Mouse (Mus musculus): ENCODE measurements around the gene Gpr141. TPM values are rescaled to one million over a fixed set of nuclear protein-coding genes. Genes with fewer than 3 reads are reported as not detected.

The Gpr141 gene
- polyA plus RNA-seq (2016; fragmentation: Nextera tagmentation; extraction: Ambion mirVana), result 0.09 and 0.19 TPM in 2 replicates

GRCm38 (mm10) chr13:19824071-19824470, at the start of gene Gpr141:
TSS of gene Gpr141 (minus strand) at chr13:19824257.
- Histone ChIP-seq H3K36me3 (replicated peaks) (no peaks in the 10 kb centered on the region), H3K4me1 (no peaks in the 10 kb centered on the region), H3K4me3 (no peak within 1 kb of the TSS), H3K27me3 (replicated peaks; ENCODE audit: low read depth, poor library complexity, severe bottlenecking) (no peaks in the 10 kb centered on the region), H3K9me3 (no peaks in the 10 kb centered on the region), H3K27ac (replicated peaks) (no peak within 1 kb of the TSS)
- no peak for DNase-seq (ENCODE audit: low spot score)
- 56% methylated on average over 3 of the region's 3 CpGs for whole genome bisulfite sequencing

DNA sequence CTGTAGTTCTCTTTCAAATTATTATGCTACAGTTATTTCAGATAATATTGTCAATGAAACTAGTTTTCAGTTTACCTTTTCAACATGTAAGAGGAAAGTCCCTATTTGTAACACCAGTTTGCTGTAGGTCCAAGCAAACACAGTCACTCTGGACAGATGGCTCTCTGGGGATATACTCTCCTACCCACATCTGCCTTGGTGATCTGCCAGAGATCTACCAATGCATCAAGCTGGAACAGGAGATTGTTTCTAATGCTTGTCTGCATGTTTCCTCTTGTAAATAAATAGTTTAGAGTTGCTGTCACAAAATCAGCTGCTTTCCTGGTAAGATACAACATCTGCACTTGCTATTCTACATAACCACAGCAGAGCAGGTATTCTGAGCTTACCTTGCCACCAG, 40.2 kb upstream of the Gpr141 start:
- Histone ChIP-seq H3K4me1 (no peaks in the 10 kb centered on the region), H3K36me3 (replicated peaks) (no peaks in the 10 kb centered on the region), H3K9me3 (no peaks in the 10 kb centered on the region), H3K27me3 (replicated peaks; ENCODE audit: low read depth, poor library complexity, severe bottlenecking) (no peaks in the 10 kb centered on the region), H3K4me3 (no peak overlapping the region), H3K27ac (replicated peaks) (no peak overlapping the region)
- DNase-seq (ENCODE audit: low spot score), result no peak

DNA sequence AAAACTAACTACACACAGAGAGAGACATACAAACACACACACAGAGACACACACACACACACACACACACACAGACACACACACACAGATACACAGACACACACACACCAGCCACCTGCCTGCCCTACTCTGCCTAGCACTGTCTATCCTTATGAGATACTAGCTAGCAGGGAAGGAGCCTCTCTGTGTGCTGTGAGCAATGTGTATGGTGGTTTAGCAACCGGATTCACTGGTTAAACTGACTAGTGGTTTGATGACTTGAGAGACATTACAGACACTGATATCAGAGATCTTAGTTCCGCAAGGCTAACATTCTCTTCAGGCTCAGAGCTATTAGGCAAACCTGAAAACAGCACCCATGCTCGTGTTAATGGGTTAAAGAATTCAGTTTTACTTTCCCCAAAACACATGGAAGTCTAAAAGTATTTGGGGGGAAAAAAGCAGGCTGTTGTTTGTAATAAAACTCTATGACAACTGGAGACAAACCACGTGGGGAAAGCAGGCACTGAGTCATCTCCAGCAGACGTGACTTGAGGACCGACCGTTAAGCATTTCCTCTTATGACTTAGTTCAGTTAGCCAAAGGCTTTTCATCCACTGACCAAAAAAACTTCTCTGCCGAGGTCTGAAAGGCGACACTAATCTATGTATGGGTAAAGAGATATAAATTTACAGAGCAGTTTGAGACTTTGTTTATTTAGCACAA, 30.7 kb upstream of the Gpr141 start:
- H3K27me3 ChIP-seq (replicated peaks; ENCODE audit: low read depth, poor library complexity, severe bottlenecking), result no peaks in the 10 kb centered on the region
- no peaks in the 10 kb centered on the region for H3K36me3 ChIP-seq (replicated peaks)
- 80% methylated on average over 9 of the region's 9 CpGs for WGBS
- H3K4me1 ChIP-seq, result no peaks in the 10 kb centered on the region
- no peak overlapping the region for H3K4me3 ChIP-seq
- H3K9me3 ChIP-seq, result no peaks in the 10 kb centered on the region
- DNase-seq (ENCODE audit: low spot score), result no peak
- no peak overlapping the region for H3K27ac ChIP-seq (replicated peaks)

GRCm38 (mm10) chr13:19854049-19854448, 30.0 kb upstream of the Gpr141 start:
- Histone ChIP-seq H3K4me1 (no peaks in the 10 kb centered on the region), H3K27ac (replicated peaks) (no peak overlapping the region), H3K27me3 (replicated peaks; ENCODE audit: low read depth, poor library complexity, severe bottlenecking) (no peaks in the 10 kb centered on the region), H3K9me3 (no peaks in the 10 kb centered on the region), H3K36me3 (replicated peaks) (no peaks in the 10 kb centered on the region), H3K4me3 (no peak overlapping the region)
- no peak for DNase-seq (ENCODE audit: low spot score)
- WGBS, result 76% methylated on average over 2 of the region's 2 CpGs

- Histone ChIP-seq H3K27ac (replicated peaks) (no peak overlapping the region), H3K36me3 (replicated peaks) (no peaks in the 10 kb centered on the region), H3K9me3 (no peaks in the 10 kb centered on the region), H3K4me3 (no peak overlapping the region), H3K4me1 (no peaks in the 10 kb centered on the region), H3K27me3 (replicated peaks; ENCODE audit: low read depth, poor library complexity, severe bottlenecking) (no peaks in the 10 kb centered on the region)
- 91% methylated on average over 2 of the region's 2 CpGs for WGBS
- no peak for DNase-seq (ENCODE audit: low spot score)
These were observed 19.4 kb upstream of the Gpr141 start for GRCm38 (mm10) chr13:19843448-19843847.

- no peak overlapping the region for H3K4me3 ChIP-seq
- DNase-seq (ENCODE audit: low spot score), result no peak
- H3K36me3 ChIP-seq (replicated peaks), result no peaks in the 10 kb centered on the region
- H3K27me3 ChIP-seq (replicated peaks; ENCODE audit: low read depth, poor library complexity, severe bottlenecking), result no peaks in the 10 kb centered on the region
- no peak overlapping the region for H3K27ac ChIP-seq (replicated peaks)
- H3K9me3 ChIP-seq, result no peaks in the 10 kb centered on the region
- H3K4me1 ChIP-seq, result no peaks in the 10 kb centered on the region
- WGBS, result 83% methylated on average over 3 of the region's 3 CpGs
These were observed 18.6 kb upstream of the Gpr141 start for GRCm38 (mm10) chr13:19842707-19843106.

DNA sequence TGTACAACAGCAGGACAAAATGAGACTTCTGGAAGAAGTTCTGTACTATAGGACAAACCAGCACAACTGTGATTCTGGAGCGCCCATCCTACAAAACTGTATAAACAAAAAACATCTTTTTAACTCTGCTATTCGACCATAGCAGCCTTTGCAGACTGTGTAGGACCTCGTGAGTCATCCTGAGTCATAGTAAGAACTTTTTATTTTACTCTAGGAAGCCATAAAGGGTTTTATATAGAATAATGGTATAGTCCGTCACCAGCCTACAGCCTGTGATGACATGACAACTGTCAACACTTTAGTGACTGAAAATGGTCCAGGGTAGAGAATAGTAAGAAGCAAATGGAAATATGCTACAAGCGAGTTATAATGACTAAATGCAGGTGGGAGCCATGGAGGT, 17.6 kb upstream of the Gpr141 start:
- no peaks in the 10 kb centered on the region for H3K36me3 ChIP-seq (replicated peaks)
- H3K9me3 ChIP-seq, result no peaks in the 10 kb centered on the region
- H3K27me3 ChIP-seq (replicated peaks; ENCODE audit: low read depth, poor library complexity, severe bottlenecking), result no peaks in the 10 kb centered on the region
- no peak overlapping the region for H3K27ac ChIP-seq (replicated peaks)
- no peaks in the 10 kb centered on the region for H3K4me1 ChIP-seq
- no peak overlapping the region for H3K4me3 ChIP-seq
- 82% methylated on average over 5 of the region's 5 CpGs for WGBS
- no peak for DNase-seq (ENCODE audit: low spot score)

- Histone ChIP-seq H3K36me3 (replicated peaks) (no peaks in the 10 kb centered on the region), H3K27ac (replicated peaks) (no peak overlapping the region), H3K27me3 (replicated peaks; ENCODE audit: low read depth, poor library complexity, severe bottlenecking) (no peaks in the 10 kb centered on the region), H3K4me3 (no peak overlapping the region), H3K4me1 (no peaks in the 10 kb centered on the region), H3K9me3 (no peaks in the 10 kb centered on the region)
- WGBS, result 67% methylated on average over 1 of the region's 1 CpGs
- DNase-seq (ENCODE audit: low spot score), result no peak
These were observed 16.1 kb upstream of the Gpr141 start for GRCm38 (mm10) chr13:19840206-19840605.

GRCm38 (mm10) chr13:19830560-19830959, 6.5 kb upstream of the Gpr141 start:
- Histone ChIP-seq H3K4me3 (no peak overlapping the region), H3K36me3 (replicated peaks) (no peaks in the 10 kb centered on the region), H3K27ac (replicated peaks) (no peak overlapping the region), H3K4me1 (no peaks in the 10 kb centered on the region), H3K27me3 (replicated peaks; ENCODE audit: low read depth, poor library complexity, severe bottlenecking) (no peaks in the 10 kb centered on the region), H3K9me3 (no peaks in the 10 kb centered on the region)
- no peak for DNase-seq (ENCODE audit: low spot score)
- WGBS, result 95% methylated on average over 4 of the region's 4 CpGs

DNA sequence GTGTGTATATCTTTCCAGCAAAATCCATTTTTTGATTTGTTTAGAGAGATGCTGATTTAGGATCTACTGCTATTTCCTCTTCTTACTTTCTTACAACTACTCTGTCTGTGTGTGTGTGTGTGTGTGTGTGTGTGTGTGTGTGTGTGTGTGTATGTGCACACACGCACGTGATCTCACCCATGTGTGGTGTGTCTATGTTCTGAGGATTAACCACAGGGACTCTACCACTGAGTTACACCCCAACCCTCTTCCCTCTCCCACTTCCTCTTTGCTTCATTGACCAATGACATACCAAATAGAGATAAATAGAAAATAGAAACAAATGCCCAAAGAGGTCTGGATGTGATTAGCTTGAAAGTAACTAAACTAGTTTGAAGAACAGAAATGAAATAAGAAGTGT, 4.0 kb upstream of the Gpr141 start:
- no peaks in the 10 kb centered on the region for H3K9me3 ChIP-seq

DNA sequence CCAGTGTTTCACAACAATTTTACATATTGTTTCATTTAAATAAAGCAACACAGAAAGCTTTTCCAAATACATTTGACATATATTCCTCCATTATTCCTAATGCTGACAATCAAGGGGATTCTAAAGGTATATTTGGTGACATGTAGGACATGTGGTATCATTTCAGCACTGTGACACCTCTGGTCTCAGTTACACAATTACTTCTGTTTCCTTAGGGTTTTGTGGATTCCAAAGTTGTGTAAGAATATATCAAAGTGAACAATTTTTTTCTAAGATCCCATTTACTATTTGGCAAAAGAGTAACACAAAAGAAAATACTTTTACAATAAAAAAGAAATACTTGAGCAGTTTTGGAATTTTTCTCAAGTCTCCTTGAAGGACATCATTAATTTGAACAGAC, 2.4 kb downstream of the Gpr141 start:
- Histone ChIP-seq H3K27ac (replicated peaks) (no peak overlapping the region), H3K4me1 (no peaks in the 10 kb centered on the region), H3K9me3 (no peaks in the 10 kb centered on the region), H3K36me3 (replicated peaks) (no peaks in the 10 kb centered on the region), H3K27me3 (replicated peaks; ENCODE audit: low read depth, poor library complexity, severe bottlenecking) (no peaks in the 10 kb centered on the region), H3K4me3 (no peak overlapping the region)
- no peak for DNase-seq (ENCODE audit: low spot score)

More for the DNA sequence above, 4.0 kb upstream of the Gpr141 start:
- Histone ChIP-seq H3K4me1 (no peaks in the 10 kb centered on the region), H3K4me3 (no peak overlapping the region), H3K27me3 (replicated peaks; ENCODE audit: low read depth, poor library complexity, severe bottlenecking) (no peaks in the 10 kb centered on the region), H3K27ac (replicated peaks) (no peak overlapping the region), H3K36me3 (replicated peaks) (no peaks in the 10 kb centered on the region)
- no peak for DNase-seq (ENCODE audit: low spot score)
- 94% methylated on average over 2 of the region's 2 CpGs for WGBS

GRCm38 (mm10) chr13:19819926-19820325, 4.1 kb downstream of the Gpr141 start:
- no peaks in the 10 kb centered on the region for H3K36me3 ChIP-seq (replicated peaks)
- no peaks in the 10 kb centered on the region for H3K27me3 ChIP-seq (replicated peaks; ENCODE audit: low read depth, poor library complexity, severe bottlenecking)
- no peak overlapping the region for H3K27ac ChIP-seq (replicated peaks)
- 92% methylated on average over 4 of the region's 4 CpGs for WGBS
- no peak overlapping the region for H3K4me3 ChIP-seq
- no peak for DNase-seq (ENCODE audit: low spot score)
- no peaks in the 10 kb centered on the region for H3K4me1 ChIP-seq
- no peaks in the 10 kb centered on the region for H3K9me3 ChIP-seq

GRCm38 (mm10) chr13:19819243-19819642, 4.8 kb downstream of the Gpr141 start:
- H3K4me1 ChIP-seq, result no peaks in the 10 kb centered on the region
- no peak overlapping the region for H3K4me3 ChIP-seq
- no peaks in the 10 kb centered on the region for H3K36me3 ChIP-seq (replicated peaks)
- no peaks in the 10 kb centered on the region for H3K27me3 ChIP-seq (replicated peaks; ENCODE audit: low read depth, poor library complexity, severe bottlenecking)
- H3K27ac ChIP-seq (replicated peaks), result no peak overlapping the region
- 46% methylated on average over 2 of the region's 2 CpGs for WGBS
- DNase-seq (ENCODE audit: low spot score), result no peak
- no peaks in the 10 kb centered on the region for H3K9me3 ChIP-seq
